Mouse (Mus musculus): Measurements from ENCODE around the gene Mphosph10.

DNA sequence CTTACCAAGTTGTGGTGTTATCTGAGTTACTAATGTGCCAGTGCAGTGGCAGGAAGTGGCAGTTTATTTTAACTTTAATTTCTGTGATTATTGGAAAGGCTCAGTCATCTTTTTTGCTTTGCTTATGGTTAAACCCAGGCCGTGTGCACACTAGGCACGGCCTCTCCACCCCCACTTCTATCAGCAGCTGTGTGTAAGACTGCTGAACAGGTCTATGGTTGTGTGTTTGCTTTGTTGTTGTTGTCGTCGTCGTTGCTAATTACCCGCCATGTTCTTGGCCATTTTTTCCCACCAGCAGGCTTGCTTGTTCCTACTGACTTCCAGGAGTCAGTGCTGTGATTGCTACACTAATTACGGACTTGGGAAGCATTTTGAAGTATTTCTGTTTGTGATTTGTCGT, 48.5 kb upstream of the Mphosph10 start:
- no peak for TF ChIP-seq MAX (IDR thresholded peaks at IDR 0.05; ENCODE audit: low read length)
- TF ChIP-seq ZNF384 (IDR thresholded peaks at IDR 0.05; ENCODE audit: low read depth, low read length): no peak
- TF ChIP-seq EP300 (IDR thresholded peaks at IDR 0.05; ENCODE audit: low read depth in 1 of 2, low read length in 2 of 2): no peak
- no peak for TF ChIP-seq CTCF (IDR thresholded peaks at IDR 0.05 in 2 of 3, conservative IDR thresholded peaks at IDR 0.05 in 1 of 3; ENCODE audit: control insufficient read depth in 1 of 3, insufficient read depth in 1 of 3, low read depth in 2 of 3, low read length in 3 of 3, poor library complexity in 1 of 3, severe bottlenecking in 1 of 3)
- no peak for TF ChIP-seq JUND (IDR thresholded peaks at IDR 0.05; ENCODE audit: low read depth, low read length)

Measured in MEL (cell line).